Mouse (Mus musculus) brain, embryonic 14.5 days (tissue): ENCODE measurements around the gene Clec16a.

Experiments
- CTCF ChIP-seq: fragments of 200-500 bp; IDR thresholded peaks from 2 replicates; pipeline ENCODE4 v1.5.1; 2012; ENCODE audit warnings: inconsistent platforms, mild to moderate bottlenecking, moderate library complexity, borderline replicate concordance; ENCODE audit not compliant: insufficient read depth, insufficient read length; ENCODE audit errors: extremely low read depth
- POLR2A ChIP-seq: fragments of 200-500 bp; IDR thresholded peaks from 2 replicates; pipeline ENCODE4 v1.6.1; 2012; ENCODE audit warnings: mild to moderate bottlenecking, inconsistent platforms, borderline replicate concordance; ENCODE audit not compliant: poor library complexity, insufficient read depth, insufficient read length, severe bottlenecking; ENCODE audit errors: extremely low read depth

DNA sequence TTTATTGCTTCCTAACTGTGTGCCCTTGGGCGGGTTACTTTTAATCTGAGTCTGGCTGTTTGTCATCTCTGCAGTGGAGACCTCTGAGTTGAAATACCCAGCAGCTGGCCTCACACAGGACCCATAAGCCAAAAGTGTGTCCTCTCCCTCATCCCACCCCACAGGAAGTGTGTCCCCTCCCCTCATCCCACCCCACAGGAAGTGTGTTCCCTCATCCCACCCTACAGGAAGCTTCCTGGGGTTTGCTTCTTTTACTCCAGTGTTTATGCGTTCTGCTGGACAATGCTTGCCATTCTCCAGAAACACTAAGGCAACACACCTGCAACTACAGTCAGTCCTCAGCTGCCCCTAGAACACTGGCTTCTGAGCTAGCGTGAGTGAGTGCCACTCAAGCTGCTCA is 92.8 kb downstream of the Clec16a start:
- TF ChIP-seq POLR2A = no peak
- no peak for TF ChIP-seq CTCF
